Mouse (Mus musculus): ENCODE measurements around the gene Rbfox3. TPM values are rescaled to one million over a fixed set of nuclear protein-coding genes. Genes with fewer than 3 reads are reported as not detected.

Rbfox3 gene
- polyA plus RNA-seq, 1 experiment from 2014 or later: 3.9 TPM

- H3K4me3 ChIP-seq: no peak overlapping the region
- H3K9ac ChIP-seq: no peak overlapping the region
- no peaks in the 10 kb centered on the region for H3K9me3 ChIP-seq
- H3K27me3 ChIP-seq: no peaks in the 10 kb centered on the region
- ATAC-seq (ENCODE audit: insufficient number of reproducible peaks, insufficient read depth, low FRiP score, low TSS enrichment): no peak
- WGBS: 74% methylated on average over 2 of the region's 2 CpGs
- H3K36me3 ChIP-seq: no peaks in the 10 kb centered on the region
- no peak overlapping the region for H3K27ac ChIP-seq
- no peak overlapping the region for H3K4me2 ChIP-seq (replicated peaks)
- H3K4me1 ChIP-seq: no peaks in the 10 kb centered on the region
These were observed 458.4 kb downstream of the Rbfox3 start for GRCm38 (mm10) chr11:118452955-118453354.

GRCm38 (mm10) chr11:118451211-118451610, 460.2 kb downstream of the Rbfox3 start:
- ATAC-seq (ENCODE audit: insufficient number of reproducible peaks, insufficient read depth, low FRiP score, low TSS enrichment): no peak
- WGBS: 85% methylated on average over 6 of the region's 6 CpGs
- Histone ChIP-seq H3K4me1 (peaks cover 9% of the 10 kb centered on the region; the same call in 1 of the 2 replicates), H3K4me3 (no peak overlapping the region), H3K9ac (no peak overlapping the region), H3K36me3 (no peaks in the 10 kb centered on the region), H3K27me3 (no peaks in the 10 kb centered on the region), H3K4me2 (replicated peaks) (no peak overlapping the region), H3K9me3 (no peaks in the 10 kb centered on the region), H3K27ac (no peak overlapping the region)

- no peak for ATAC-seq (ENCODE audit: insufficient number of reproducible peaks, insufficient read depth, low FRiP score, low TSS enrichment)
- 88% methylated on average over 8 of the region's 8 CpGs for WGBS
- no peak overlapping the region for H3K27ac ChIP-seq
These were observed 463.0 kb downstream of the Rbfox3 start for GRCm38 (mm10) chr11:118448385-118448784.

GRCm38 (mm10) chr11:118447346-118447745, 464.1 kb downstream of the Rbfox3 start:
- no peak overlapping the region for H3K4me2 ChIP-seq (replicated peaks)
- no peaks in the 10 kb centered on the region for H3K27me3 ChIP-seq
- no peak overlapping the region for H3K9ac ChIP-seq
- WGBS: 40% methylated on average over 4 of the region's 4 CpGs
- peak overlapping the region; percentile 54; the same call in 1 of the 2 replicates for H3K27ac ChIP-seq
- no peak overlapping the region for H3K4me3 ChIP-seq
- ATAC-seq (ENCODE audit: insufficient number of reproducible peaks, insufficient read depth, low FRiP score, low TSS enrichment): no peak
- no peaks in the 10 kb centered on the region for H3K36me3 ChIP-seq
- no peaks in the 10 kb centered on the region for H3K9me3 ChIP-seq
- H3K4me1 ChIP-seq: peaks cover 9% of the 10 kb centered on the region; the same call in 1 of the 2 replicates

More at GRCm38 (mm10) chr11:118448385-118448784, 463.0 kb downstream of the Rbfox3 start:
- Histone ChIP-seq H3K36me3 (no peaks in the 10 kb centered on the region), H3K4me1 (peaks cover 9% of the 10 kb centered on the region; the same call in 1 of the 2 replicates), H3K9ac (no peak overlapping the region), H3K4me3 (no peak overlapping the region), H3K9me3 (no peaks in the 10 kb centered on the region), H3K27me3 (no peaks in the 10 kb centered on the region), H3K4me2 (replicated peaks) (no peak overlapping the region)

GRCm38 (mm10) chr11:118445843-118446242, 465.6 kb downstream of the Rbfox3 start:
- Histone ChIP-seq H3K9me3 (no peaks in the 10 kb centered on the region), H3K27me3 (no peaks in the 10 kb centered on the region), H3K36me3 (no peaks in the 10 kb centered on the region), H3K4me1 (peaks cover 9% of the 10 kb centered on the region; the same call in 1 of the 2 replicates), H3K27ac (no peak overlapping the region), H3K4me3 (no peak overlapping the region), H3K4me2 (replicated peaks) (no peak overlapping the region), H3K9ac (no peak overlapping the region)
- WGBS: 13% methylated on average over 3 of the region's 3 CpGs
- peak; percentile 23; the same call in 1 of the 2 replicates for ATAC-seq (ENCODE audit: insufficient number of reproducible peaks, insufficient read depth, low FRiP score, low TSS enrichment)

GRCm38 (mm10) chr11:118443201-118443970, 468.0 kb downstream of the Rbfox3 start:
- H3K9me3 ChIP-seq: no peaks in the 10 kb centered on the region
- WGBS: 26% methylated on average over 11 of the region's 11 CpGs
- 0 out of 2 replicates have a peak, but pooled peaks have one; percentile 8 for ATAC-seq (ENCODE audit: insufficient number of reproducible peaks, insufficient read depth, low FRiP score, low TSS enrichment)
- H3K9ac ChIP-seq: no peak overlapping the region
- H3K36me3 ChIP-seq: no peaks in the 10 kb centered on the region
- no peak overlapping the region for H3K4me2 ChIP-seq (replicated peaks)
- H3K4me1 ChIP-seq: peaks cover 20% of the 10 kb centered on the region
- no peaks in the 10 kb centered on the region for H3K27me3 ChIP-seq
- H3K4me3 ChIP-seq: no peak overlapping the region
- no peak overlapping the region for H3K27ac ChIP-seq

- H3K4me1 ChIP-seq: peaks cover 21% of the 10 kb centered on the region
- no peaks in the 10 kb centered on the region for H3K36me3 ChIP-seq
- no peak overlapping the region for H3K27ac ChIP-seq
- 80% methylated on average over 13 of the region's 13 CpGs for WGBS
- H3K9me3 ChIP-seq: no peaks in the 10 kb centered on the region
- no peak for ATAC-seq (ENCODE audit: insufficient number of reproducible peaks, insufficient read depth, low FRiP score, low TSS enrichment)
- H3K4me3 ChIP-seq: no peak overlapping the region
- H3K4me2 ChIP-seq (replicated peaks): no peak overlapping the region
- no peaks in the 10 kb centered on the region for H3K27me3 ChIP-seq
- no peak overlapping the region for H3K9ac ChIP-seq
These were observed 468.7 kb downstream of the Rbfox3 start for GRCm38 (mm10) chr11:118442691-118443090.

Small RNAs within 50 kb of the gene (microRNA-seq; reads per million reads assigned to microRNA genes)
- not detected for gene Gm25040

Other genes starting within 250 kb of the Rbfox3 start
- gene Enpp7, start 76.6 kb upstream of the Rbfox3 start, polyA plus RNA-seq (2016; fragmentation: Nextera tagmentation; extraction: Ambion mirVana): not detected in 2 replicates
- gene Cbx2, start 111.4 kb upstream of the Rbfox3 start, polyA plus RNA-seq (2016; fragmentation: Nextera tagmentation; extraction: Ambion mirVana): 103 and 105 TPM in 2 replicates
- gene Cbx8, start 129.4 kb upstream of the Rbfox3 start, polyA plus RNA-seq (2016; fragmentation: Nextera tagmentation; extraction: Ambion mirVana): 9.4 and 10.8 TPM in 2 replicates
- 11.7 and 12.3 TPM in 2 replicates for gene Cbx4, start 174.6 kb upstream of the Rbfox3 start, polyA plus RNA-seq (2016; fragmentation: Nextera tagmentation; extraction: Ambion mirVana)